Comparison of ENCODE assay signal across 16 mouse cellular contexts in the genomic region with DNA sequence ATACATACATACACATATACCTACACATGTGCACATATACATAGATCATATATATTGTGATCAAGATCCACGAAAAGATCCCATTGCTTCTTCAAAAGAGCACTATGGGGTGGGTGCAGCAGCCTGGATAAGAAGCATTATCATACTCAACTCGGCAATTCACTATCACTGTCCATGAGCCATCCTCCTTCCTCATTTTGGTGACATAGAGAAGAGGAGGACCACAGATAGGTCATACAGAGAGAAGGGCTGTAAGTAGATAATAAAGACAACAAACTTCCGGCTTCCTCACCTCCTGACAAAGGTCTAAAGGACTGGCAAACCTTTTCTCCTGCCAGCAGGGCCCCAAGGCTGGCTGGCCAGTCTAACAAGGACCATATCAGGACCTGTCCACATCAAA.
"Had no signal": no experiment of that assay in that cellular context is flagged by ENCODE, and none has a peak within 500 bp of the region (broad histone marks: within the 10 kb centered on the region; RNA-seq: fewer than 3 reads in every experiment).

No protein-coding gene starts in this region.

- H3K9me3 ChIP-seq: neural tube, embryonic 12.5 days; neural tube, embryonic 13.5 days; neural tube, embryonic 15.5 days; stomach, embryonic 15.5 days had no signal

- DNase-seq: retina, postnatal 1 day; right cerebral cortex, adult 18-20 months; right cerebral cortex, postnatal 14 days; right cerebral cortex, postnatal 25 days; right cerebral cortex, postnatal 4 days; spleen, adult 18-20 months; thymus, adult 18-20 months; thymus, adult 2 months; thymus, postnatal 14 days; thymus, postnatal 36 days; thymus, postnatal 4 days had no signal

- H3K4me1 ChIP-seq: neural tube, embryonic 12.5 days; neural tube, embryonic 13.5 days; neural tube, embryonic 15.5 days; stomach, embryonic 15.5 days had no signal

- H3K36me3 ChIP-seq: neural tube, embryonic 12.5 days; neural tube, embryonic 13.5 days; neural tube, embryonic 15.5 days; stomach, embryonic 15.5 days had no signal

- H3K4me3 ChIP-seq: neural tube, embryonic 12.5 days; neural tube, embryonic 13.5 days; neural tube, embryonic 15.5 days; stomach, embryonic 15.5 days had no signal

- H3K9ac ChIP-seq: neural tube, embryonic 12.5 days; neural tube, embryonic 13.5 days; neural tube, embryonic 15.5 days; stomach, embryonic 15.5 days had no signal

- H3K27me3 ChIP-seq: neural tube, embryonic 12.5 days; neural tube, embryonic 13.5 days; stomach, embryonic 15.5 days had no signal

- H3K27ac ChIP-seq: neural tube, embryonic 12.5 days; neural tube, embryonic 13.5 days; neural tube, embryonic 15.5 days; stomach, embryonic 15.5 days; stomach, postnatal 0 days had no signal
